Mouse (Mus musculus): Measurements from ENCODE around the gene Lrrn2. TPM values are rescaled to one million over a fixed set of nuclear protein-coding genes. Genes with fewer than 3 reads are reported as not detected.

The Lrrn2 gene
- 5.3 and 5.5 TPM in 2 replicates for polyA plus RNA-seq (2015; fragmentation: Nextera tagmentation; extraction: Ambion mirVana)

GRCm38 (mm10) chr1:132880161-132881005 is at the start of gene Lrrn2:
Gene Lrrn2 (plus strand): TSS chr1:132880273.
- Histone ChIP-seq H3K4me1 (peaks cover 18% of the 10 kb centered on the region), H3K27me3 (peaks cover 96% of the 10 kb centered on the region), H3K36me3 (no peaks in the 10 kb centered on the region), H3K27ac (no peak within 1 kb of the TSS), H3K4me3 (peak within 1 kb of the TSS; percentile 62), H3K9me3 (peaks cover 4% of the 10 kb centered on the region; the same call in 1 of the 2 replicates), H3K4me2 (replicated peaks) (peak within 1 kb of the TSS; percentile 98), H3K9ac (peak within 1 kb of the TSS; percentile 63)
- ATAC-seq (ENCODE audit: low FRiP score, low read depth), result peak; percentile 63
- WGBS, result under 1% methylated on average over 71 of the region's 80 CpGs

DNA sequence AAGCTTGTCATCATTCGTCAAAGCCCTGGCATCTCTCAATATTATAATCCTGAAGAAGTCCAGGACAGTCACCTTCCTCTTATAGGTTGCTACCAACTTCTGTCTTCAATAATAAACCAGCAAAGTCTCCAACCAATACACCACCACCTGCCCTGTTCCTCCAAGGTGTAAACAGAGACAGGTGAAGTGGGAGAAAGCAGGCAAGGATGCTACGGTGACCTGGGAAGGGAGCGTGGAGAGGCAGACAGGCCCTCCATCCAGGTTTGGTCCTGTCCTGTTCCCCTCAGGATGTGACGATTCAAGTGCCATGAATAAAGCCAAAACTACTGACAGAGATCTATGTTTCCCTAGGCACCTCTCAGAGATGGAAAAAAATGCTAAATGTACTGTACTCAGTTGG is 48.1 kb upstream of the Lrrn2 start:
- Histone ChIP-seq H3K27ac (no peak overlapping the region), H3K4me3 (no peak overlapping the region), H3K36me3 (no peaks in the 10 kb centered on the region), H3K4me1 (no peaks in the 10 kb centered on the region), H3K4me2 (replicated peaks) (no peak overlapping the region), H3K9ac (no peak overlapping the region), H3K9me3 (0 out of 2 replicates have a peak, but pooled peaks cover 2% of the 10 kb centered on the region), H3K27me3 (peaks cover 32% of the 10 kb centered on the region)
- ATAC-seq (ENCODE audit: low FRiP score, low read depth), result no peak
- WGBS, result 89% methylated on average over 4 of the region's 4 CpGs

- Histone ChIP-seq H3K27ac (no peak overlapping the region), H3K9ac (no peak overlapping the region)
- 51% methylated on average over 8 of the region's 8 CpGs for whole genome bisulfite sequencing
Measured at GRCm38 (mm10) chr1:132834037-132834436, 46.0 kb upstream of the Lrrn2 start.

GRCm38 (mm10) chr1:132836895-132837294 is 43.2 kb upstream of the Lrrn2 start:
- Histone ChIP-seq H3K27ac (no peak overlapping the region), H3K27me3 (peaks cover 39% of the 10 kb centered on the region), H3K4me3 (no peak overlapping the region), H3K4me2 (replicated peaks) (no peak overlapping the region), H3K9ac (no peak overlapping the region), H3K4me1 (no peaks in the 10 kb centered on the region), H3K9me3 (no peaks in the 10 kb centered on the region), H3K36me3 (no peaks in the 10 kb centered on the region)
- no peak for ATAC-seq (ENCODE audit: low FRiP score, low read depth)
- 76% methylated on average over 8 of the region's 8 CpGs for WGBS

More at GRCm38 (mm10) chr1:132834037-132834436, 46.0 kb upstream of the Lrrn2 start:
- H3K9me3 ChIP-seq, result no peaks in the 10 kb centered on the region
- H3K36me3 ChIP-seq, result no peaks in the 10 kb centered on the region
- ATAC-seq (ENCODE audit: low FRiP score, low read depth), result no peak
- peaks cover 32% of the 10 kb centered on the region for H3K27me3 ChIP-seq
- H3K4me3 ChIP-seq, result no peak overlapping the region
- H3K4me2 ChIP-seq (replicated peaks), result no peak overlapping the region
- no peaks in the 10 kb centered on the region for H3K4me1 ChIP-seq

DNA sequence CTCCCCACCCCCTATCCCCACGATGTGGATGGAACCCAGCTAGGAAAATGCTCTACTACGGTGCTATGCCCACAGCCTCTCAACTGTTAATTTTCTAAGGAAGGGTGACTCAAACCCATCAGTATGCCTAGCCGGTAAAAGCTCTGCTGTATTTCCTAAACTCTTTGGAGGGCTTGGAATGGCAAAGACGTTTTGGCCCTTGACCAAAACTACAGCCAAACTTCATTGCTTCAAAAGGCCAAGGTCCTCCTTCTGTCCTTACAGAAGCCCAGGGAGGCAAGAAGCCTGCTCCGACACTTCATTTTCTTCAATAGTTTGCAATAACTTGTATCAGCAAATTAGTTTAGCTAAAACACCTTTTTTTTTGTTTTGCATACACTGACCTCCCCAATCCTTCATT is 42.4 kb upstream of the Lrrn2 start:
- Histone ChIP-seq H3K27me3 (peaks cover 38% of the 10 kb centered on the region), H3K9ac (no peak overlapping the region), H3K4me1 (no peaks in the 10 kb centered on the region), H3K36me3 (no peaks in the 10 kb centered on the region), H3K27ac (no peak overlapping the region), H3K4me3 (no peak overlapping the region), H3K4me2 (replicated peaks) (no peak overlapping the region), H3K9me3 (no peaks in the 10 kb centered on the region)
- 71% methylated on average over 5 of the region's 5 CpGs for WGBS
- ATAC-seq (ENCODE audit: low FRiP score, low read depth), result no peak

GRCm38 (mm10) chr1:132838371-132838770 is 41.7 kb upstream of the Lrrn2 start:
- H3K9me3 ChIP-seq, result no peaks in the 10 kb centered on the region
- no peak overlapping the region for H3K9ac ChIP-seq
- H3K4me2 ChIP-seq (replicated peaks), result no peak overlapping the region
- 43% methylated on average over 1 of the region's 1 CpGs for WGBS
- no peaks in the 10 kb centered on the region for H3K4me1 ChIP-seq
- peaks cover 36% of the 10 kb centered on the region for H3K27me3 ChIP-seq
- no peak for ATAC-seq (ENCODE audit: low FRiP score, low read depth)
- H3K27ac ChIP-seq, result no peak overlapping the region
- H3K36me3 ChIP-seq, result no peaks in the 10 kb centered on the region
- H3K4me3 ChIP-seq, result no peak overlapping the region

GRCm38 (mm10) chr1:132843612-132844011 is 36.5 kb upstream of the Lrrn2 start:
- H3K9ac ChIP-seq, result no peak overlapping the region
- no peak overlapping the region for H3K27ac ChIP-seq
- no peak overlapping the region for H3K4me2 ChIP-seq (replicated peaks)
- 79% methylated on average over 10 of the region's 10 CpGs for WGBS
- 0 out of 2 replicates have a peak, but pooled peaks cover 3% of the 10 kb centered on the region for H3K4me1 ChIP-seq
- H3K27me3 ChIP-seq, result peaks cover 7% of the 10 kb centered on the region
- H3K9me3 ChIP-seq, result 0 out of 2 replicates have a peak, but pooled peaks cover 9% of the 10 kb centered on the region
- no peak for ATAC-seq (ENCODE audit: low FRiP score, low read depth)
- no peak overlapping the region for H3K4me3 ChIP-seq
- no peaks in the 10 kb centered on the region for H3K36me3 ChIP-seq

DNA sequence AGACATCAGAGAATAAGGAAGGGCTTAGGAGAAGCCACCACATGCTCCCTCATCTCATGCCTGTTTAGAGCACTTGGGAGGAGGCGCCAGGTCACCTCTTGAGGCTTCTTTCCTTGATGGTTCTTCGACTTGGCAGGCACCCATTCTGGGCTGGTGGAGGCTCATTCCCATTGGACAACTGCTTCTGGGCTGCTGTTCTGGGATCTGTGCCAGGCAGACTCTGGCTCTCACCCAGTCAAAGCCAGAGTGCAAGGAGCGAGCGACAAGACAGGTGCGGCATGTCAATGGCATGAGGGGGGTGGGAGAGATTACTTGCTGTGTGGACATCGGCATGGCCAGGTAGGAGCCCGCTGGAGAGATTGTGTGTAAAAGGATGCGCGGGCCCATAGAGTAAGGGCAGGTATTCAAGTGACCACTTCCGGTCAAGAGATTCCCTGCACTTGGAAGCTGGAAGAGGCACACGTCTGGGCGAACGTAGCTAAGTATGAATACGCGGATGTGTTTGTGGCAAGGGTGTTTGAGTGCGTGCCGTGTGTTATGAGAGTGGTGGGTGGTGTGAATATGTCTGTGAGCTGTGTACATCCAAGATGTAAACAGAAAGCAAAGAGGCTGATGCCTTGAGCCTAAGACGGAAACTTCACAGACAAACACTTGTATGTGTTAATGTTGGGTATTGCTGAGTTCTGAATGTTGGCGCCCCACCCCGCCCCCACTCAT is 35.8 kb upstream of the Lrrn2 start:
- no peak overlapping the region for H3K27ac ChIP-seq
- no peak overlapping the region for H3K4me3 ChIP-seq
- H3K4me2 ChIP-seq (replicated peaks), result no peak overlapping the region
- 90% methylated on average over 20 of the region's 20 CpGs for WGBS
- H3K4me1 ChIP-seq, result 0 out of 2 replicates have a peak, but pooled peaks cover 3% of the 10 kb centered on the region
- H3K27me3 ChIP-seq, result peaks cover 7% of the 10 kb centered on the region
- H3K9ac ChIP-seq, result no peak overlapping the region
- no peak for ATAC-seq (ENCODE audit: low FRiP score, low read depth)
- H3K36me3 ChIP-seq, result no peaks in the 10 kb centered on the region
- H3K9me3 ChIP-seq, result peaks cover 14% of the 10 kb centered on the region; the same call in 1 of the 2 replicates

DNA sequence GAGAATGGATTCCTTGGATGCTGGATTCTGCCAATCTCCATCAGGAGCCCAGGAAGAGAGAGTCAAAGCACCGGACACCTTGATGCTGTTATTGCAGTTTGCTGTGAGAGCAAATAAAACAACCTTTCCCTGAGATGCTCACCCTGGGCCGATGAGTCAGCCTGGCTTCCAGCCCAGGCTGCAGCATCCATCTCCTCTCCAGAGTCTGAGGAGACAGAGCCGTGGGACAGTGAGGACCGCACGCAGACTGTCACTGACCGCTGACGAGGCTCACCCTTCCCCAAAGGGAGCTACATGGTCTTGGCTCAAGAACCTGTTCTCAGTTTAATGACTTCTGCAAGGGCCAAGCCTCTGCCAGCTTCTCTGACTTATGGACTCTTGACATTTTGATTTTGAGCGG is 34.3 kb upstream of the Lrrn2 start:
- H3K9ac ChIP-seq, result no peak overlapping the region
- no peak for ATAC-seq (ENCODE audit: low FRiP score, low read depth)
- H3K27me3 ChIP-seq, result peaks cover 5% of the 10 kb centered on the region
- 84% methylated on average over 8 of the region's 8 CpGs for WGBS
- no peaks in the 10 kb centered on the region for H3K36me3 ChIP-seq
- H3K4me3 ChIP-seq, result no peak overlapping the region
- H3K9me3 ChIP-seq, result peaks cover 19% of the 10 kb centered on the region
- 0 out of 2 replicates have a peak, but pooled peaks cover 3% of the 10 kb centered on the region for H3K4me1 ChIP-seq
- no peak overlapping the region for H3K27ac ChIP-seq
- H3K4me2 ChIP-seq (replicated peaks), result no peak overlapping the region

DNA sequence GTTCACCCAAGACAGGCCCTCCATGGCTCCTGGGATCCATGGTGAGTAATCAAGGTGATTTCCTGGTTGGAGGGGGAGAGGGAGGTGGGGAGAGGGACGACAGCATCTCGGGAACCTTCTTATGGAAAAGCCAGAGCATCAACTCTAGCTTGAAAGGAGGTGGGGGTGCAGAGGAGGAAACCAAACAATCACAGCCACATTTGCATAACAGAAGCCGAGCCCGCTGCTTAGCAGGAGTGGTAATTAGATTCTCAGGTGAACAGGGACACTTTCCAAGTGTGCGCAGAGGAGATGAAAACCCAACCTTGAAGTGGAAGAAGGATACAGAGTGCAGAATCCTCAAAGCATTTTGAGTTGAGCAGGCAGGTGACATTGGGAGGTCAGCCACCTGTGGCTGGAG is 29.3 kb upstream of the Lrrn2 start:
- no peak for ATAC-seq (ENCODE audit: low FRiP score, low read depth)
- no peaks in the 10 kb centered on the region for H3K4me1 ChIP-seq
- WGBS, result 36% methylated on average over 5 of the region's 5 CpGs
- H3K4me3 ChIP-seq, result no peak overlapping the region
- H3K4me2 ChIP-seq (replicated peaks), result no peak overlapping the region
- no peaks in the 10 kb centered on the region for H3K36me3 ChIP-seq
- H3K27me3 ChIP-seq, result peaks cover 22% of the 10 kb centered on the region
- H3K9ac ChIP-seq, result no peak overlapping the region
- H3K27ac ChIP-seq, result no peak overlapping the region
- H3K9me3 ChIP-seq, result peaks cover 19% of the 10 kb centered on the region

GRCm38 (mm10) chr1:132851296-132851695 is 28.8 kb upstream of the Lrrn2 start:
- Histone ChIP-seq H3K9me3 (peaks cover 19% of the 10 kb centered on the region), H3K9ac (no peak overlapping the region), H3K36me3 (no peaks in the 10 kb centered on the region), H3K27ac (no peak overlapping the region), H3K4me1 (no peaks in the 10 kb centered on the region), H3K4me2 (replicated peaks) (no peak overlapping the region), H3K27me3 (peaks cover 22% of the 10 kb centered on the region), H3K4me3 (no peak overlapping the region)
- no peak for ATAC-seq (ENCODE audit: low FRiP score, low read depth)
- WGBS, result 83% methylated on average over 2 of the region's 2 CpGs

DNA sequence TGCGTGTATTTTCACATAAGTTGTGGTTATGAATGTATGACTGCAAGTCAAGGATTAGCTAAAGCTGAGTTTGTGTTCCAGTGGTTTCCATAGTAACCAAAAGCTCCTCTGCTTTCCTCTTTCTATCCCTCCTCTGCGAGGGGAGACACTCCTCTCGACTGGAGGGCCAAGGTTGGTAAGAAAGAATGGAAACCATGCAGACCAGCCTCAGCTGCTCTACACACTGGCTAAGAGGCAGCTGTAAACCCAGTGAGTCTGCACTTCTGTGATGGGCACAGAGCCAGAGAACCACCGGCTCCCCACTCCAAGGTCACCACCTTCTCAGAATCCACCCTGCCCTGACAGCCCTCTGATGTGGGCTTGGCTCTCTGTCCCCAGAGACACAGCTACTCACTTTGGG is 28.3 kb upstream of the Lrrn2 start:
- Histone ChIP-seq H3K27me3 (peaks cover 22% of the 10 kb centered on the region), H3K4me1 (no peaks in the 10 kb centered on the region), H3K9ac (no peak overlapping the region), H3K9me3 (peaks cover 19% of the 10 kb centered on the region), H3K36me3 (no peaks in the 10 kb centered on the region), H3K27ac (no peak overlapping the region), H3K4me3 (no peak overlapping the region), H3K4me2 (replicated peaks) (no peak overlapping the region)
- 45% methylated on average over 4 of the region's 4 CpGs for WGBS
- ATAC-seq (ENCODE audit: low FRiP score, low read depth), result peak; percentile 54
